Mouse (Mus musculus): ENCODE measurements around the gene Tmem156.

The Tmem156 gene

DNA sequence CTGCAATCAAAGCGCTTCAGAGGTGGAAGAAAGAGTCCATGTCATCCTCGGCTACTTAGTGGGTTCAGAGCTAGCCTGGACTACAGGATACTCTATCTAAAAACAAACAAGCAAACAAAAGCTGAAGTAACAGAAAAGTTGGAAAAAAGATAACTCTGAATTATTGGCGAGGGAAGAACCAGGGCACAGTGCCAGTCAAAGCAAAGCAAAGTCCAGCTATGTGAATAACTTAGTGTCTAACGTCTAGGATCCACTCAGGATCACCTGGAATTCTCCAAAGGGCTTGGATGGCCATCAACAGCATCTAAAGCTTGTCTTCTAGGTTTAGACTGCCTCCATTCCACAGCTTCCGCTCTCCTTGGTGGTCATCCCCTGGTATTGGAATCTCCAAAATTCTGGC lies 5.5 kb upstream of the Tmem156 start:
- no peak for DNase-seq (ENCODE audit: low read depth, low spot score)

GRCm38 (mm10) chr5:65096805-65097204 lies 4.9 kb upstream of the Tmem156 start:
- DNase-seq (ENCODE audit: low read depth, low spot score) = no peak

DNA sequence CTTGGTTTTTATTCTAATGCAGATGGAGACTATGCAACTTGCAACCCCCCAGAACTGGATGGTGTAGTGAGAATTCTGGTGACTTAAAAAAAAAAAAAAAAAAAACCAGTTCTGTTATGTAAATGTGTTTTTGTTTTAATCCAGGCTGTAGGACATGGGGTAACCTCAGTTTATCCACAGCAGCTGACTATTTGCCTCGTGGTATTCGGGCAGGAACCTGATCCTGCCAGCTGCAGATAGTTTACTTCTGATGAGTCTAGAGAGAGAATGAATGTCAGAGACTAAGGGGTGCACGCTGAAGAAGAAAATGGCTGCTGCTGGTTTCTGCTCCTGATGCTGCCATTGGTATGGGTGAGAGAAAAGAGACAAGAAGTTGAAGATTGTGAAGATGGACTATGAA lies 4.2 kb upstream of the Tmem156 start:
- DNase-seq (ENCODE audit: low read depth, low spot score) = no peak

- no peak for DNase-seq (ENCODE audit: low read depth, low spot score)
These were observed 3.1 kb upstream of the Tmem156 start for GRCm38 (mm10) chr5:65094902-65095545.

GRCm38 (mm10) chr5:65093769-65094168 lies 1.8 kb upstream of the Tmem156 start:
- DNase-seq (ENCODE audit: low read depth, low spot score) = no peak

DNA sequence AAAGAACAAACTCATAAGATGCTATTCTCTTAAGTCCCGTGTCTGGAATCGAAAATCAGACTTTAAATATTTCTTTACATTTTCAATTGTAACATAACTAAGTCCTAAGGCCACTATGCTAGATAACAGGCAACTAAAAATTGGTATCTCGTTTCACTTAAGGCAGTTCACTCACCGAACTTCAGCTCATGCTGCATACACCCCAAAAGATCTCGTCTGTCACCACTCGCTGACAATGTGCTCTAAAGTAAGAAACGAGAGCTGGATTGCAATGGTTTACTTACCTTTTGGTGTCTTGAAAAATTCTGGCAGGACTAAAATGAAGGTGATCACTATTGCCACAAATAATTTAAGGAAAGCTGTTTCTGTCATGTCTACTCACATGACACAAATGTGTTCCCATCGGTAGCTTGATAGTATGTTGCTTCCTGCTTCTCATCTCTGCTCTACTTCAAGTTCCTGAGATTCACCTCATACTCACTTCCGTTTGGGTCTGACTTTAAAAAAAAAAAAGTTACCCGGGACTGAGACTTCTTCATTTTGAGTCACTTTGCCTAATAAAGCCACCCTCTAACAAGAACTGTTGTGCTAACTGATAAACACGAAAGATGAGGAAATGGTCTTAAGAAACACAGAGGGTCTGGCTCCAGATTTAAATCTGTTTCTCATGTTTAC lies 611 bp downstream of the Tmem156 start:
- peak; percentile 68 for DNase-seq (ENCODE audit: low read depth, low spot score)

DNA sequence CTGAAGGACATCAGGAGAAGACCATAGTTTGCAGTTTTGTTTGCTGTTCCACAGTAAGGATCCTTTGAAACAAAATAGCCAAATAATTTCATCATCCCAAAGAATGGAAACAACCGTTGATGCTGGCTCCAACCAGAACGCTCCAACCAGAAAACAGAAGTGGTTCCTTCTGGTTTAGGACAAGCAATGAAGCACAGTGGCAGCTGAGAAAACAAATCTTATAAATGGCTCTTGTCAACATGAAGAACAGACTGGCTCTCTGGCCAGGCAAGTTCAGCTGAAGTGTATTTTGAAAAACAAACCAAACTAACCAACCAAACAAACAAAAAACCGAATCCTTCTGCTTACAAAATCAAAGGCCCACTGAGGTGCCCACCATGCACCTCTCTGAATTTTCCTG lies 2.2 kb downstream of the Tmem156 start:
- DNase-seq (ENCODE audit: low read depth, low spot score) = no peak

- DNase-seq (ENCODE audit: low read depth, low spot score) = no peak
These were observed 5.4 kb downstream of the Tmem156 start for GRCm38 (mm10) chr5:65086522-65086921.

- no peak for DNase-seq (ENCODE audit: low read depth, low spot score)
These were observed 10.1 kb downstream of the Tmem156 start for GRCm38 (mm10) chr5:65081836-65082235.

DNA sequence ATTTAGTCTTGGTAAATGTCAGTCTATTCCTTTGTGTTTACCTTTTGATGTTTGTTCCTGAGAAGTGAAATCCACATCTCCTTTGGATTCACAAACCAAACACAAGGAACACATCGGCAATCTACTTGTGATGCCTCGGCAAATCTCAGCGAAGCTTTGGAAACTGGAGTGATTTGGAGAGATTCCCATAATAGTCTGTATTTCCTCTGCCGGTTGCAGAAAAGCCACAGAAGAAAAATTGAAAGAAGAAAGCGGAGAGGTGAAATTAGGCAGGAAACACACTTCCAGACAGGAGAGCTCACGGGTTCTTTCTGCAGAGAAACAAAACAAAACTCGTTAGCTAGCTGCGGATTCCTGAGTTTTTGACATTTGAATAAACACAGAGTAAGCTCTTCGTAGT lies 12.1 kb downstream of the Tmem156 start:
- DNase-seq (ENCODE audit: low read depth, low spot score) = no peak

DNA sequence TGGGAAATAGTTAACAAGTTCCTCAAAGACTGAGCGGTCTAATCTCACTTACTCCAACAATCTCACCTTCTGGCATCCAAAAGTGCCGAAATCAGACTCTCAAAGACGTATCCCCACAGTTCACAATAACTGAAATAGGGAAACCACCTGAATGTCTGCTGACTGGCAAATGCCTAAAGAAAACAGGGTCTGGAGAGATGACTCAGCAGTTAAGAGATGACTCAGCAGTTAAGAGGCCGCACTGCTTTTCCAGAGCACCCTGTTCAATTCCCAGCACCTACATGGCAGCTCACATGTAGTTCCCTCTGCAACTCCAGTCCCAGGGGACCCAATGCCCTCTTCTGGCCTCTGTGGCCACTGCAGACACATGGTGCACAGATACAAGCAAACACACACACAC lies 13.9 kb downstream of the Tmem156 start:
- DNase-seq (ENCODE audit: low read depth, low spot score) = peak; percentile 43

GRCm38 (mm10) chr5:65076748-65077147 lies 15.2 kb downstream of the Tmem156 start:
- DNase-seq (ENCODE audit: low read depth, low spot score) = peak; percentile 29

DNA sequence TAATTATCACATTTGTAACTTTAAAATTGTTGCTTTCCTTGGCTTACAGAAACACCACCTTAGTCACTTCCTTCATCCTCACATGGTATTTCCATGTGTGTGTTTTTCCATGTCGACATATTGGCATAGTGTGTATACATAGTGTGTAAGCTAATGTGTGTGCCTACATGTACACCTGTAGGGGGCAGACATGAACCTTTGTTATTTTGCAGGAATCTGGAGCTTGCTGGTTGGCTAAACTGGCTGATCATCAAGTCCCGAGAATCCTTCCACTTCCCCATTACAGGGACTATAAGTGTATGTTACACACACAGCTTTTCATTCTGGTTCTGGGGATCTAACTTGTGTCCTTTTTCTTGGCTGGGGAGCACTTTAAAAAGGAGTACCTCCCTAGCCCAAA lies 15.8 kb downstream of the Tmem156 start:
- no peak for DNase-seq (ENCODE audit: low read depth, low spot score)

DNA sequence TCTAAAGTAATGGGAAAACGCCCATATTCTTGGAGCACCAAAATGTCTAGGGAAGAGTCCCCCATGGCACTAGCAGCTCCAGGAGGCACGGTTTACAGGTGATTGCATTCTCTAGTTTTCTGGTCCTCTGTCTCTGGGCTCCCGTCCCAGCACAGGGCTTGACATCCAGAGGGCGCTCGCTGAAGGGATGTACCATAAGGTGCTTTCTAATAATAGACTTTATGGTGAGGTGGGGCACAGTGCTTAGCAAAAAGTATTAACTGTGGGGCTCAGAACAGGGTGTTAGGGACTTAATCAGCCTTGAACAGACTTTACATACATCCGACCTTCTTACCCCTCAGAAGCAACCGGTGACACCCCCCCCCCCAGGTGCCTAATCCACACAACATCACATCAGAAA lies 17.2 kb downstream of the Tmem156 start:
- no peak for DNase-seq (ENCODE audit: low read depth, low spot score)

DNA sequence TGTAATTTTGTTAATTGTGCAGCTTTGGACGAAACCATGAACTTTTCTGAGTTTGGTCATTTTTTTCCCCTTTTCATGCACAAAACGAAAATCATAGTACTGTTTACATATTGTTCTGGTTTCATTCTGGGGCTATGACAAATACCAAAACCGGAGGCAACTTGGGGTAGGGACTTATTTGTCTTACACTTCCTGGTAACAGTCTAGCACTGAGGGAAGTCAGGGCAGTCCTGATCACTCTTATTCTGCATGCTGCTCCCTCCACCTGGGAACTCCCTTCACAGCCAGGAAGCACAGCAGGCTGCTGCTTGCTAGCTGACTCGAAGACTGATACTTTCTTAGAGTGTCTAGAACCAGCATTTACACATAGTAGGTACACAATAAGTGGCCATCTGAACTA lies 18.7 kb downstream of the Tmem156 start:
- DNase-seq (ENCODE audit: low read depth, low spot score) = no peak

DNA sequence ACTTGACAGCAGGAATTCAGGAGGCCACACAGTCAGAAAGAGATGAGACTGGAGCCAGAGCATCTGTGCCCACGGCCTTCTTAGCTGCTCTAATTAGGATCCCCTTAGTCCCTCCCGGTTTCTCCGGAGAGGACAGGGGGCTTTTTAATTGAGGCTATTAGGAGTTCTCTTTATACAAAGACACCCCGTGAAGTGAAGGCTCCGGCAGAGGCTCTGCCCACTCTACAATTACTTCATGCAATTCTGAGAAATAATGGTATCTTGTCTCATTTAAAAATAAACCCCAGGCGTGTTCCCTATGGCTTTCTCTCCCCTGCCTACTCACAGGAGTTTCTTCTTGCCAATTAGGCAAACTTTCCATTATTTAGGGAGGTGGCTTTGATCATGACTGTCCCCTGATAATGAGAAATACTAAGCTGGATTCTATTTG lies 20.2 kb downstream of the Tmem156 start:
- DNase-seq (ENCODE audit: low read depth, low spot score) = no peak

- DNase-seq (ENCODE audit: low read depth, low spot score) = no peak
These were observed 22.1 kb downstream of the Tmem156 start for GRCm38 (mm10) chr5:65069872-65070271.

GRCm38 (mm10) chr5:65068166-65068565 lies 23.8 kb downstream of the Tmem156 start:
- DNase-seq (ENCODE audit: low read depth, low spot score) = no peak

- no peak for DNase-seq (ENCODE audit: low read depth, low spot score)
These were observed 28.7 kb downstream of the Tmem156 start for GRCm38 (mm10) chr5:65063266-65063665.

GRCm38 (mm10) chr5:65062236-65062635 lies 29.7 kb downstream of the Tmem156 start:
- DNase-seq (ENCODE audit: low read depth, low spot score) = no peak

- no peak for DNase-seq (ENCODE audit: low read depth, low spot score)
These were observed 32.1 kb downstream of the Tmem156 start for GRCm38 (mm10) chr5:65059806-65060205.

DNA sequence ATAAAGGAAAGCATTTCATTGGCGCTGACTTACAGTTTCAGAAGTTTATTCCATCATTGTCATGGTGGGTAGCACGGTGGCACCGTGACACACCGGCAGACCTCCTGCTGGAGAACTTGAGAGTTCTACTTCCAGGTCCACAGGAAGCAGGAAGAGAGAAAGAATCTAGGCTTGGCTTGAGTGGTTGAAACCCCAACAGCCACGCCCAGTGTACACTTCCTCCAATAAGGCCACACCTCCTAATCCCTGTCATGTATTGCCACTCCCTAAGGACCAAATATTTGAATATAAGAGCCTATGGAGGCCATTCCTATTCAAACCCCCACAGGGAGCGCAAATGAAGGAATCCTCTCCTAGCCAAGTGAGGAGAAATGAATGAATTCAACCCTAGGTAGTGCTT lies 34.3 kb downstream of the Tmem156 start:
- no peak for DNase-seq (ENCODE audit: low read depth, low spot score)

DNA sequence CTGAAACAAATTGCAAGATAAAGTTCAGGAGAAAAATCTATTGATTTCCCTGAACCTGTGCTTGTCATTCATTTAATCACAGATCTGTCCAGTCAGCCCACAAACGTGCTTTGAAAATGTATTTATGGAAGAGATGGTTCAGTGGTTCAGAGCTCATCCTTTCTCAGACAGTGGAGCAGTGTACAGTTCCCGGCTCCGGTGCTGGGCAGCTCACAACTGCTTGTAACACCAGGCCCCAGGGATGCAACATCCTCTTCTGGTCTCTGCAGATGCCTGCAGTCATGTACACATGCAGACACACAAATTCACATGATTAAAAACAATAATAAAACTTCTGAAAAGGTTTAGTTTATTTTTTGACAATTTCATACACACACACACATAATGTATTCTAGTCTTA lies 40.4 kb downstream of the Tmem156 start:
- DNase-seq (ENCODE audit: low read depth, low spot score) = no peak

DNA sequence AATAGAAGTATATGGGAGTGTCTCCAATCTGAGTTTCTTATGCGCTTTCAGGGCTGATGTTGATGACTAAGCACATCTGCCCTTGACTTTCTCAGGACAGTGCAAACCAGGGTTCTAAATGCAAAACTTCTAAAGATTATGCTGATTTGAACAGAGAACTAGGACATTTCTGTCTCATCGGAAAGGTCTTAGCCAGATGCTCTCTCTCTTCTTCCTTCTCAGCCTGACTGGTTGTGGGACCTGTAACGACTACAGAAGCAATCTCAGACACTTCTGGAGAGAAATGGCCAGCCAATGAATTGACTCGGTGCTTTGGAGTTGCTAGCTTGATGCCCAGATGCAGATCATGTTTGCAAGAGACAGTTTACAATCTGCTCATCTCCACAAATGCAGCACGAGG lies 42.1 kb downstream of the Tmem156 start:
- DNase-seq (ENCODE audit: low read depth, low spot score) = no peak

Data from CD4-positive helper T cell, adult 2 months (primary cell).